Mouse (Mus musculus) 3134 (cell line): ENCODE measurements at regions not wholly inside any gene's neighbourhood (a gene's known extent, or its start where the extent isn't known, plus 50 kb on each side); places are given as distances from the start of the nearest gene placed in this dataset.

ENCODE experiments used
- DNase-seq: peaks from one replicate; pipeline ENCODE4 v3.0.0-alpha.2; 2011; ENCODE audit warnings: low spot score; ENCODE audit not compliant: insufficient read length; ENCODE audit errors: extremely low read depth

GRCm38 (mm10) chr4:45746451-45746850 lies 52.4 kb upstream of the Aldh1b1 start:
- no peak for DNase-seq

GRCm38 (mm10) chr4:45745746-45746145 lies 53.1 kb upstream of the Aldh1b1 start:
- no peak for DNase-seq

GRCm38 (mm10) chr4:45744849-45745407 lies 53.9 kb upstream of the Aldh1b1 start:
- no peak for DNase-seq

- no peak for DNase-seq
Measured at GRCm38 (mm10) chr4:45740779-45741365, 58.0 kb upstream of the Aldh1b1 start.

- DNase-seq: no peak
Measured at GRCm38 (mm10) chr4:45740319-45740718, 58.5 kb upstream of the Aldh1b1 start.

GRCm38 (mm10) chr4:45739696-45740095 lies 59.1 kb upstream of the Aldh1b1 start:
- DNase-seq: no peak

- no peak for DNase-seq
Measured at GRCm38 (mm10) chr4:45739168-45739567, 59.7 kb upstream of the Aldh1b1 start.

- DNase-seq: no peak
Measured at GRCm38 (mm10) chr4:45738746-45739145, 60.1 kb upstream of the Aldh1b1 start.

- DNase-seq: no peak
Measured at GRCm38 (mm10) chr4:45736215-45736815, 62.5 kb upstream of the Aldh1b1 start.

GRCm38 (mm10) chr4:45734011-45734410 lies 64.8 kb upstream of the Aldh1b1 start:
- DNase-seq: no peak

- no peak for DNase-seq
Measured at GRCm38 (mm10) chr4:45730862-45731831, 67.7 kb upstream of the Aldh1b1 start.

GRCm38 (mm10) chr4:45729801-45730200 lies 69.0 kb upstream of the Aldh1b1 start:
- DNase-seq: no peak

GRCm38 (mm10) chr4:45728825-45729224 lies 70.0 kb upstream of the Aldh1b1 start:
- no peak for DNase-seq

- DNase-seq: no peak
Measured at GRCm38 (mm10) chr4:45727915-45728314, 70.9 kb upstream of the Aldh1b1 start.

GRCm38 (mm10) chr4:45727474-45727873 lies 71.3 kb upstream of the Aldh1b1 start:
- no peak for DNase-seq

GRCm38 (mm10) chr4:45726783-45727182 lies 72.0 kb upstream of the Aldh1b1 start:
- no peak for DNase-seq

GRCm38 (mm10) chr4:45725055-45725910 lies 73.5 kb upstream of the Aldh1b1 start:
- DNase-seq: no peak

- no peak for DNase-seq
Measured at GRCm38 (mm10) chr4:45720352-45720751, 78.5 kb upstream of the Aldh1b1 start.

- no peak for DNase-seq
Measured at GRCm38 (mm10) chr4:45719564-45719963, 79.3 kb upstream of the Aldh1b1 start.

- no peak for DNase-seq
Measured at GRCm38 (mm10) chr4:45715878-45716277, 82.9 kb upstream of the Aldh1b1 start.
